Mouse (Mus musculus) small intestine, adult 2 months (tissue): ENCODE results near the gene Cblb. TPM values are rescaled to one million over a fixed set of nuclear protein-coding genes. Genes with fewer than 3 reads are reported as not detected.

Experiments used
- H3K27ac ChIP-seq: fragments of 200-500 bp; 2 replicates; pipeline ENCODE4 v1.5.1; 2012; ENCODE audit warnings: low read depth, low read length, control low read depth, inconsistent platforms; ENCODE audit not compliant: insufficient read depth
- H3K27me3 ChIP-seq: fragments of 200-500 bp; 2 replicates; pipeline ENCODE4 v1.6.1; 2012; ENCODE audit warnings: mild to moderate bottlenecking, moderate library complexity, low read length, inconsistent platforms; ENCODE audit not compliant: control insufficient read depth, insufficient read depth
- H3K36me3 ChIP-seq: fragments of 200-500 bp; 2 replicates; pipeline ENCODE4 v1.6.1; 2012; ENCODE audit warnings: mild to moderate bottlenecking, low read length, control low read depth, inconsistent platforms; ENCODE audit not compliant: control insufficient read depth, insufficient read depth
- H3K4me1 ChIP-seq: fragments of 200-500 bp; 2 replicates; pipeline ENCODE4 v1.6.1; 2012; ENCODE audit warnings: low read length, inconsistent platforms, mixed read lengths; ENCODE audit not compliant: control insufficient read depth, insufficient read depth, insufficient read length
- H3K4me3 ChIP-seq: fragments of 200-500 bp; 2 replicates; pipeline ENCODE4 v1.5.1; 2012; ENCODE audit warnings: low read depth, mild to moderate bottlenecking, control low read depth, inconsistent platforms, low read length, moderate library complexity
- CTCF ChIP-seq: fragments of 200-500 bp; IDR thresholded peaks from 2 replicates; pipeline ENCODE4 v1.5.1; 2012; ENCODE audit warnings: low read depth, mild to moderate bottlenecking, control low read depth, inconsistent platforms, low read length, moderate library complexity, mixed read lengths; ENCODE audit not compliant: insufficient replicate concordance, insufficient read length; ENCODE audit errors: extremely low read depth
- POLR2A ChIP-seq: fragments of 200-500 bp; IDR thresholded peaks from 2 replicates; pipeline ENCODE4 v1.6.1; 2012; ENCODE audit warnings: low read depth, mild to moderate bottlenecking, control low read depth, inconsistent platforms, low read length, moderate library complexity
- WGBS: fragments of 180-500 bp; shearing (Covaris S2); methylation state at CpG from one replicate; pipeline ENCODE4 v1.1.7; 2018; 5-methylcytosine and 5-hydroxymethylcytosine counted together
- polyA plus RNA-seq: library from polyadenylated mRNA; depleted of rRNA; stranded (reverse); fragments of >200 nt; gene quantifications from 2 replicates; pipeline ENCODE4 v1.2.3, GENCODE M21; 2012

The Cblb gene
- polyA plus RNA-seq, 1 experiment, result 4.7 TPM

DNA sequence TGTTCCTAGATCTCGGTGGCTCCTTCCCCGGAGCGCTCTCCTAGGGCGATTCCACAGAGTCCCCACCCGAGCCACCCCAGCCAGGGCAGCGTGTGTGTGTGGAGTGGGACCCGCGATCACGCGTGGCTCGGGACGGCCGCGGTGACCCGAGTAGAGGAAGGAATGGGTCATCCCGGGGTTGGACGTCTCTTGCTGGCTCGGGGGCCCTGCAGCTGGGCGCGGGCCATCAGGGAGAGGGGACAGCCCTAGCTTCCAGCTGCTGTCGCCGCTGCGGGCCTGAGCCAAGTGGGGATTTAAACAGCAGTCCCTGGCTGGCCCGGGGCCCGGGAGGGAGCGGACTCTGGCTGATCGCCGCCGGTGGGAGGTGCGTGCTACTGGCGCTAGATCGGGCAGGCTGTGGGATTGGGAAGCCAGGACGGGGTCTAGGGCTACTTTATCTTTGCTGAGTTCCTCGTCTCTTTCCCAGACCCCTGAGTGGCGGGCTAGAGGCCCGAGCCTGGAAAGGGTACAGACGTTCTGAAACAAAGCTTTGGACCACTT is 757 bp downstream of the Cblb start:
- WGBS, result 1% methylated on average over 37 of the region's 37 CpGs
- Histone ChIP-seq H3K27me3 (no peaks in the 10 kb centered on the region), H3K4me3 (peak overlapping the region; percentile 87), H3K27ac (peak overlapping the region; percentile 84), H3K36me3 (peaks cover 1% of the 10 kb centered on the region; the same call in 1 of the 2 replicates), H3K4me1 (no peaks in the 10 kb centered on the region)
- no peak for TF ChIP-seq CTCF

GRCm38 (mm10) chr16:52032376-52033330 is 1.6 kb downstream of the Cblb start:
- 21% methylated on average over 29 of the region's 29 CpGs for WGBS
- TF ChIP-seq POLR2A, result no peak
- TF ChIP-seq CTCF, result no peak
- Histone ChIP-seq H3K27ac (peak overlapping the region; percentile 84; the same call in 1 of the 2 replicates), H3K36me3 (peaks cover 1% of the 10 kb centered on the region; the same call in 1 of the 2 replicates), H3K4me3 (peak overlapping the region; percentile 87), H3K4me1 (no peaks in the 10 kb centered on the region), H3K27me3 (no peaks in the 10 kb centered on the region)

DNA sequence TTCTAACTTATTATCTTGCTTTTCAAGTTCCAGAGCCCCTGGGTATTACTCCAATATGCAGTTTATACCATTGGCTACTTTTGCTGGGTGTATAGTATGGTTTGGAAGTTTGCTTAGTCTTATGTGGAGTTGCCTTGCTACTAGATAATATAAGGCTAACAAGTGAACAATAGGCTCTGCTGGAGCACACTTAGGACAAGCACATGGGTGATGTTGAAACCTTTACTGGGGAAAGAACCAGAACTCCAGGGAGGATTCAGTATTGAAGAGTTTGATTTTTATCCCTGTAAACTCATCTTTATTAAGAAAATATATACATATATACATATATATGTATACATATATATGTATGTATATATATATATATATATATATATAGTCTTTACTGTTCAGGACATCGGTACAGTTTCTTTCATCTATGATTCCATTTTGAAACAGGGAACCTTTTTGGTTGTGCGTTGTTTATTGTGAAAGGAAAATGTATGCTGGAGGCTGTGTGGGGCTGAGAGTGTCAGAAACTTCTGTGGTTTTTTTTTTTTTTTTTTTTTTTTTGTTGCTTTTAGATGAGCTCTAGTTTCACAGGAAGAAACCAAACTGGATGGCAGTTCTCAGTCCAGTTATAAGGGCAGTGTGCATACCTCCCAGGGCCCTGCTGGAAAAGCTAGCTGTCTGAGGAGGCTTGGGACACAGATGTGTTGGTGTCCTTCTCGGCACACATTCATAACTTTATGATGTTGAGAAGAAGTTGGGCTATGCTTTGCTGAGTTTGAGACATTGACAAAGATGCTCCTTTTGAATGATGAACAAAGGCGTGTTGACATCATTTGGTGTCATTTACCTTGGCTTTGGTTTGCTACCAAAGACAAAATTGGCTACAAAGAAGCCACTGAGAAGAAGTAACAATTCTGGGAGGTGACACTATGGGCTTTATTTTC is 2.6 kb downstream of the Cblb start:
- Histone ChIP-seq H3K36me3 (peaks cover 1% of the 10 kb centered on the region; the same call in 1 of the 2 replicates), H3K4me1 (no peaks in the 10 kb centered on the region), H3K4me3 (no peak overlapping the region), H3K27ac (0 out of 2 replicates have a peak overlapping the region, but pooled peaks have one; percentile 7), H3K27me3 (no peaks in the 10 kb centered on the region)
- TF ChIP-seq CTCF, result no peak
- TF ChIP-seq POLR2A, result no peak
- WGBS, result 91% methylated on average over 4 of the region's 4 CpGs

DNA sequence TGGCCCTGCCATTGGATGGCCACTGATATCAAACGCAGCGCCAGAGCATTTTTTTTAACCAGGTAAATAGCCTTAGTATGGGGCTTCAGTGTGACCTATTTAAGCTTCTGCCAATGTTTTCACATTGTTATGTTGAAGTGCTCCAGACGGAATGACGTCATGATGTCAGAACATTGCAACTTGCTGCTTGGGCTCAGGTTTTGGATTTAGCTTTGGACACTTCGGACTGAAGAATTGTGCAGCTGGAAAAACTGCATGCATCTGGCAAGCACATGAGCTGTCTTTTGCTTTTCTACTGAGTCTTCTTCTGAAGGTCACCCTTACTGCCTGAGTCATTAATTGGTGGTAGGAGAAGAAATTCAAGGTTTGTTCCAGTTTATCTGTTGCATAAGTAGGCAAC is 3.3 kb downstream of the Cblb start:
- no peaks in the 10 kb centered on the region for H3K4me1 ChIP-seq
- WGBS, result 88% methylated on average over 5 of the region's 5 CpGs
- TF ChIP-seq CTCF, result no peak

DNA sequence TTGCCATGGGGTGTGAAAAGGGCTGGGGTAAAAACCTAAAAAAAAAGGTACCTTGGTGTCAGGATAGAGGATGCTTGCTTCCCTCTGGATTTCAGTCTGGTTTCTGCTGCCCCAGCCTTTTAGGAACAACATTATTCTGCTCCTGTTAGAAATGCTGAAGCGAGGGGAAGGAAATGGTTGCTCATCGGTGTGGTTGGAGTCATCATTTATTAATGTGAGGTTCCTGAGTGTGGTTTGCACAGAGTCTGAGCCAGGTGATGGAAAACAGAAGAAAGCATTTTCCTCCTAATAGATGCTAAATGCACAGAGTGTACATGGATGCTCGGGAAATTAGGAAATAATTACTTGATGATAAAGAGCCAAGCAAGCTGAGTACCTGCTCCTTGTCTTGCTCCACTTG is 5.3 kb downstream of the Cblb start:
- Histone ChIP-seq H3K27ac (no peak overlapping the region), H3K36me3 (peaks cover 1% of the 10 kb centered on the region; the same call in 1 of the 2 replicates), H3K4me3 (no peak overlapping the region), H3K27me3 (no peaks in the 10 kb centered on the region), H3K4me1 (no peaks in the 10 kb centered on the region)
- no peak for TF ChIP-seq POLR2A
- no peak for TF ChIP-seq CTCF
- 82% methylated on average over 3 of the region's 3 CpGs for WGBS

More for the DNA sequence above, 3.3 kb downstream of the Cblb start:
- Histone ChIP-seq H3K27me3 (no peaks in the 10 kb centered on the region), H3K36me3 (peaks cover 1% of the 10 kb centered on the region; the same call in 1 of the 2 replicates), H3K27ac (no peak overlapping the region), H3K4me3 (no peak overlapping the region)

DNA sequence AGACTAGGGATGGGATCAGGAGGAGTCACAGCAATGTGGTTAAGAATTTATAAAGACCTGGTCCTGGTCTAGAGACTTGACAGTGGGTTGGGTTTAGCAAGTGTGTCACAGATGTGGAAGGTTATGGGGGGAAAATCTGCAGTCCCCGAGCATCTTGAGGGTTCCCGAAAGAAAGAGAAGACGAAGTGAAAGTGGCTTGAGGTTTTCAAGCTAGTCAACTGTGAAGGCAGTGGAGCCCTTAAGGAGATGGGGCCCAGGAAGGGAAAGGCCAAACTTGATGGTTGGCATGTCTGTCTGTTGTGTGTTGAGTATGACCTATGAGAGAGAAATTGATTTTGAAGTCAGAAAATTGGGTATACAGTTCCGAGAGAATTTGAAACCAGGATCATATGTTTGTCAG is 7.3 kb downstream of the Cblb start:
- Histone ChIP-seq H3K36me3 (peaks cover 1% of the 10 kb centered on the region; the same call in 1 of the 2 replicates), H3K4me3 (no peak overlapping the region), H3K4me1 (no peaks in the 10 kb centered on the region), H3K27ac (no peak overlapping the region), H3K27me3 (no peaks in the 10 kb centered on the region)
- 90% methylated on average over 4 of the region's 4 CpGs for WGBS
- TF ChIP-seq CTCF, result no peak
- TF ChIP-seq POLR2A, result no peak
